Mouse (Mus musculus): Measurements from ENCODE around the gene Fgf14.

DNA sequence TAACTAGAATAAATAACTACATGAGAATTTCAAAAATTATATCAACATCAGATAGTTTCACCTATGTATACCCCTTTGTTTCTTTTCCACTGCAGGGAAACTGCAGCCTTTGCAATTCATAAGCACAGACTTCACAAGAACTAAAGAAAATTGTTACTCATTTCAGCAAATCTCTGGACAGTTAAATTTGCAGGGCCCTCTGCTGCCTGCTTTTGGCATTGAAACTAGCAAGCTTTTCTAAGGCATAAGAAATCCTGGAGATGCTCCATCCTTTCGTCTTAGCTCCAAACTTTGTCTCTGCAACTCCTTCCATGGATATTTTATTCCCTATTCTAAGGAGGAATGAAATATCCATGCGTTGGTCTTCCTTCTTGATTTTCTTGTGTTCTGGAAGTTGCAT lies 455.9 kb downstream of the Fgf14 start:
- no peak for TF ChIP-seq ETS1 (IDR thresholded peaks at IDR 0.05; ENCODE audit: low read depth, low read length)
- no peak for TF ChIP-seq CTCF (IDR thresholded peaks at IDR 0.05 in 2 of 3, conservative IDR thresholded peaks at IDR 0.05 in 1 of 3; ENCODE audit: control insufficient read depth in 1 of 3, insufficient read depth in 1 of 3, low read depth in 2 of 3, low read length in 3 of 3, poor library complexity in 1 of 3, severe bottlenecking in 1 of 3)
- no peak for TF ChIP-seq GATA1 (IDR thresholded peaks at IDR 0.05; ENCODE audit: low read depth, low read length)
- no peak for TF ChIP-seq HCFC1 (IDR thresholded peaks at IDR 0.05; ENCODE audit: low read depth, low read length)
- TF ChIP-seq CHD2 (IDR thresholded peaks at IDR 0.05; ENCODE audit: low read length) = no peak

Measured in MEL (cell line).